Mouse (Mus musculus): Measurements from ENCODE around the gene Eif3k.
"Not testable (repeated sequence)": the region's sequence is repeated elsewhere in the genome, so short reads cannot be mapped to it uniquely, and the experiment has no call there.

- TF ChIP-seq POLR2A, CTCF (IDR thresholded peaks at IDR 0.05; ENCODE audit: extremely low read depth, insufficient read depth, low read length): not testable (repeated sequence)
Observed at GRCm38 (mm10) chr7:28968120-28968519, 13.5 kb downstream of the Eif3k start.

Measured in cortical plate, adult 2 months (tissue).